Mouse (Mus musculus) small intestine, adult 2 months (tissue): ENCODE data around the gene Cxcl13.

Source experiments
- CTCF ChIP-seq: fragments of 200-500 bp; IDR thresholded peaks from 2 replicates; pipeline ENCODE4 v1.5.1; 2012; ENCODE audit warnings: low read depth, mild to moderate bottlenecking, control low read depth, inconsistent platforms, low read length, moderate library complexity, mixed read lengths; ENCODE audit not compliant: insufficient replicate concordance, insufficient read length; ENCODE audit errors: extremely low read depth
- POLR2A ChIP-seq: fragments of 200-500 bp; IDR thresholded peaks from 2 replicates; pipeline ENCODE4 v1.6.1; 2012; ENCODE audit warnings: low read depth, mild to moderate bottlenecking, control low read depth, inconsistent platforms, low read length, moderate library complexity

GRCm38 (mm10) chr5:96009076-96009475, 52.3 kb downstream of the Cxcl13 start:
- TF ChIP-seq CTCF (no peak), POLR2A (no peak)
